Mouse (Mus musculus) forebrain, embryonic 13.5 days (tissue): ENCODE data around the gene Lrrc32. TPM values are rescaled to one million over a fixed set of nuclear protein-coding genes. Genes with fewer than 3 reads are reported as not detected.

Experiments used
- ATAC-seq: fragments of 200-750 bp; cut with Nextera tagmentation; 2 replicates; pipeline ENCODE4 v1.8.0; 2017
- H3K27ac ChIP-seq: fragments of 300-500 bp; sonication (generic); 2 replicates; pipeline ENCODE4 v1.5.1; 2015; ENCODE audit warnings: inconsistent platforms, mild to moderate bottlenecking, moderate library complexity
- H3K27me3 ChIP-seq: fragments of 300-500 bp; sonication (generic); 2 replicates; pipeline ENCODE4 v1.6.1; 2015; ENCODE audit warnings: mild to moderate bottlenecking, inconsistent platforms
- H3K36me3 ChIP-seq: fragments of 300-500 bp; sonication (generic); 2 replicates; pipeline ENCODE4 v1.6.1; 2015; ENCODE audit warnings: mild to moderate bottlenecking, inconsistent platforms; ENCODE audit not compliant: poor library complexity, severe bottlenecking
- H3K4me1 ChIP-seq: fragments of 300-500 bp; sonication (generic); 2 replicates; pipeline ENCODE4 v1.6.1; 2015; ENCODE audit warnings: inconsistent platforms
- H3K4me2 ChIP-seq: fragments of 300-500 bp; sonication (generic); 2 replicates; pipeline ENCODE4 v1.6.1; 2015; ENCODE audit warnings: inconsistent platforms, mild to moderate bottlenecking, moderate library complexity
- H3K4me3 ChIP-seq: fragments of 300-500 bp; sonication (generic); 2 replicates; pipeline ENCODE4 v1.5.1; 2015; ENCODE audit warnings: mild to moderate bottlenecking, inconsistent platforms
- H3K9ac ChIP-seq: fragments of 300-500 bp; sonication (generic); 2 replicates; pipeline ENCODE4 v1.6.1; 2015; ENCODE audit warnings: mild to moderate bottlenecking, inconsistent platforms
- H3K9me3 ChIP-seq: fragments of 300-500 bp; sonication (generic); replicated peaks from 2 replicates; pipeline ENCODE4 v1.6.1; 2016; ENCODE audit warnings: inconsistent platforms
- WGBS: fragments of 180-500 bp; shearing (Covaris S2); methylation state at CpG from one replicate; pipeline ENCODE4 v1.1.7; 2015; 5-methylcytosine and 5-hydroxymethylcytosine counted together
- polyA plus RNA-seq: library from polyadenylated mRNA; unstranded; fragments of >200 nt; fragmentation: Nextera tagmentation; extraction: Ambion mirVana; gene quantifications from 2 replicates; pipeline ENCODE4 v1.2.1, GENCODE M21; 2015

Gene Lrrc32
- polyA plus RNA-seq, 1 experiment from 2014 or later: 2.1 TPM

- H3K4me2 ChIP-seq: no peak overlapping the region
- ATAC-seq: no peak
- 92% methylated on average over 1 of the region's 1 CpGs for WGBS
Observed at GRCm38 (mm10) chr7:98480481-98480880, 8.6 kb upstream of the Lrrc32 start.

DNA sequence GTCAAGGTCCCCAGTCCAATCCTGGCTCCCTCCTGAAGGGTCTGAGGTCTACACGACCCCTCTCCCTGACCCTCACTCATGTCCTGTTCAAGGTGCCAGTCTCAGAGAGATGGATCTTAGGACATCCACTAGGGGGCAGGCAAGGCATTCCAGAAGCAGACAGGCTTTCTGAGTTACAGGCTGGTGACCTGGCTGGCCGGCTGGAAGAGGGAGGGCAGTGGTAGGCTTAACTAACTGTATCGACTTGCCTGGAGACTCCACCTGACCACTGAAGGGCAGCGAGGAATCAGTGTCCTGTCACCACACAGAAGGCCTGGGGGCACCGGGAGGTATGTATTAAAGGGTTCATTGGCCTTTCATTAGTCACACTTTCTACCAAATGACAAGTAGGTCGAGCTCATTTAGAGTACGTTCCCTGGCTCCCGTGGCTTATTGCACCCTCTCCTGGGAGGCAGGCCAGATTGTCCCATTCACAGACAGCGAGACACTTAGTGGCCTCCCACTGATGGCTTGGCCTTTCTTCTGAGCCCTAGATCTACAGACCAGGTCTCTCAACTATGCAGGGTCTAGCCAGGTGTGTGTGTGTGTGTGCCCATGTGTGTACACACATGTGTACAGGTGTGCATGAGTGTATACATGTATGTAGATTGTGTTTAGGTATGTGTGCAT lies 7.9 kb upstream of the Lrrc32 start:
- 18% methylated on average over 9 of the region's 9 CpGs for WGBS
- peak; percentile 63 for ATAC-seq
- Histone ChIP-seq H3K27ac (no peak overlapping the region), H3K36me3 (no peaks in the 10 kb centered on the region), H3K9me3 (no peaks in the 10 kb centered on the region), H3K9ac (no peak overlapping the region), H3K27me3 (0 out of 2 replicates have a peak, but pooled peaks cover 2% of the 10 kb centered on the region), H3K4me2 (no peak overlapping the region; the same call in 1 of the 2 replicates), H3K4me3 (no peak overlapping the region), H3K4me1 (peaks cover 1% of the 10 kb centered on the region)

More at GRCm38 (mm10) chr7:98480481-98480880, 8.6 kb upstream of the Lrrc32 start:
- Histone ChIP-seq H3K36me3 (no peaks in the 10 kb centered on the region), H3K4me1 (no peaks in the 10 kb centered on the region), H3K4me3 (no peak overlapping the region), H3K27me3 (0 out of 2 replicates have a peak, but pooled peaks cover 2% of the 10 kb centered on the region), H3K9me3 (no peaks in the 10 kb centered on the region), H3K27ac (no peak overlapping the region), H3K9ac (no peak overlapping the region)

- H3K36me3 ChIP-seq: no peaks in the 10 kb centered on the region
- 0 out of 2 replicates have a peak, but pooled peaks cover 2% of the 10 kb centered on the region for H3K27me3 ChIP-seq
- H3K4me3 ChIP-seq: no peak overlapping the region
- 83% methylated on average over 8 of the region's 8 CpGs for WGBS
- H3K4me2 ChIP-seq: no peak overlapping the region
- no peak overlapping the region for H3K27ac ChIP-seq
- ATAC-seq: no peak
- H3K9ac ChIP-seq: no peak overlapping the region
- no peaks in the 10 kb centered on the region for H3K9me3 ChIP-seq
- peaks cover 8% of the 10 kb centered on the region for H3K4me1 ChIP-seq
Observed at GRCm38 (mm10) chr7:98481861-98482260, 7.2 kb upstream of the Lrrc32 start.

DNA sequence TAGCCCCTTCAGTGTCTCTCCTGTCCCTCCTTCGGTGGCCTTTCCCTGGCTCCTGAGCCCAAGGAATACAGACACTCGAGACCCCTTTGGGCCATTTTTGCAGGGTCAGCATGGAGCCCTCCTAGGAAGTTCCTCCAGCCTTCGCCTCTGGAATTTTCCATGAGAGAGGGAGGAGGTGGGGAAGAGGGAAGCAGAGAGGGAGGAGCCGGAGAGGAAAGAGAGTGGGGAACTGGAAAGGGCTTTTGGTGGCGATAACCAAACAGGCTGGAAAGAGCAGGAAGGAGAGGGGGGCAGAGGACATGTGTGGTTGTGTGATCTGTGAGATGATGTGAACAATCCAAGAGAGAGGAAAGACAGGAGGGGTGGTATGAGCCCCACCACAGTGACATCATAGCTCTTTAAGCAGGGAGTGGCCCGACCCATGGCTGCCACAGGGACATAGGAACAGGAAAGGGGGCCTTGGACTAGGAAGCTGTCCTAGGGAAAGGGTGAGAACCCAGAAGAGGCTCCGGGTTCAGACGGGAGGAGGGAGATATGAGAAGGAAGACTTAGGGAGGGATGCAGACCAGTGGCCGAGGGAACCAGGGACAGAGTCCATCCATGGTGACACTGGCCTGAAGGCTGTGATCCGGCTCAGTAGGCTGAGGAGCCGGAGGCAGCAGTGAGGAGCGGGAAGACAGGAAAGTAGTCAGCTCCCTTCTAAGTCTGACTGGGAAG lies 6.4 kb upstream of the Lrrc32 start:
- no peak overlapping the region for H3K27ac ChIP-seq
- H3K27me3 ChIP-seq: 0 out of 2 replicates have a peak, but pooled peaks cover 2% of the 10 kb centered on the region
- H3K9ac ChIP-seq: no peak overlapping the region
- no peak overlapping the region for H3K4me3 ChIP-seq
- H3K4me1 ChIP-seq: peaks cover 8% of the 10 kb centered on the region
- ATAC-seq: no peak
- no peaks in the 10 kb centered on the region for H3K36me3 ChIP-seq
- H3K9me3 ChIP-seq: no peaks in the 10 kb centered on the region
- H3K4me2 ChIP-seq: no peak overlapping the region
- 62% methylated on average over 12 of the region's 12 CpGs for WGBS

DNA sequence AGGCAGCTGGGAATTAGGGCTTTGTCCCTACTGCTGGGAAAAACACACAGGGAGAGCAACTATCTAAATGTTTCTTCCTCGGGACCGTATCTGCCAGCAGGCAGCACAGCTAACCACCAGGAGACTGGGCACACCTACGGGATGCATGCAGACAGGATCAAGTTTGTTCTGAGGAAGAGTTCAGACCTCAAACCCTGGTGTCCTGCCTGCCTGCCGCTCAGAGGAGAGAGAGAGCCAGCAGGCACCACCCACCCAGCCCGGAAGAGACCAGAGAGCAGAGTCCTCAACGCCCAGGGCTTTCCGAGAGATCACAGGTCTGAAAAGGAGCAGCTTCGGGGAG lies 5.8 kb upstream of the Lrrc32 start:
- no peak overlapping the region for H3K4me3 ChIP-seq
- no peak overlapping the region for H3K9ac ChIP-seq
- ATAC-seq: no peak
- peaks cover 4% of the 10 kb centered on the region for H3K27me3 ChIP-seq
- peaks cover 8% of the 10 kb centered on the region for H3K4me1 ChIP-seq
- H3K4me2 ChIP-seq: no peak overlapping the region
- WGBS: 49% methylated on average over 8 of the region's 8 CpGs
- H3K36me3 ChIP-seq: no peaks in the 10 kb centered on the region
- H3K27ac ChIP-seq: no peak overlapping the region; the same call in 1 of the 2 replicates
- no peaks in the 10 kb centered on the region for H3K9me3 ChIP-seq

- Histone ChIP-seq H3K27ac (no peak overlapping the region), H3K9me3 (no peaks in the 10 kb centered on the region)
Observed at GRCm38 (mm10) chr7:98484878-98485277, 4.2 kb upstream of the Lrrc32 start.

DNA sequence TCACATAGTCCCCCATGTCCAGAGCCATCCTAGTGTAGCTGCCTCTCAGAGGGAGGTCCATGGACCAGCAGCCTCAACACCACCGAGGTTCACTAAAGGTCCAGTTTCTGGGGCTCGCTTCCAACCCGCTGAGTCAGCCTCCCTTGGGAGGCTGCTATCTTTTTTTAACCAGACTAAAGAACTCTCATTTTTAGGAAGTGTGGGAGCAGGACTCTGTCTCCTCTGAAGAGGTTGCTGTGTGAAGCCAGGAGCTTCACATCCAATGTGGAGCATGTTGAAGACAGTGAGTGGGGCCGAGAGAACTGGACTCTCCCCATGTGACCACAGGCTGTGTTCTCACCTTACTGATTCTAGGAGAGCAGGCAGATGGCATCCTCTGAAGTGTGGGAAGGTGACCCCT lies 3.6 kb upstream of the Lrrc32 start:
- Histone ChIP-seq H3K27me3 (peaks cover 21% of the 10 kb centered on the region), H3K27ac (no peak overlapping the region), H3K9ac (no peak overlapping the region), H3K4me2 (no peak overlapping the region), H3K4me3 (no peak overlapping the region), H3K36me3 (no peaks in the 10 kb centered on the region), H3K9me3 (no peaks in the 10 kb centered on the region), H3K4me1 (peaks cover 19% of the 10 kb centered on the region)
- ATAC-seq: no peak
- WGBS: 86% methylated on average over 4 of the region's 4 CpGs

More at GRCm38 (mm10) chr7:98484878-98485277, 4.2 kb upstream of the Lrrc32 start:
- no peak overlapping the region for H3K4me2 ChIP-seq
- 89% methylated on average over 3 of the region's 3 CpGs for WGBS
- H3K4me3 ChIP-seq: no peak overlapping the region
- no peaks in the 10 kb centered on the region for H3K36me3 ChIP-seq
- H3K27me3 ChIP-seq: peaks cover 15% of the 10 kb centered on the region
- peaks cover 16% of the 10 kb centered on the region for H3K4me1 ChIP-seq
- no peak for ATAC-seq
- no peak overlapping the region for H3K9ac ChIP-seq

DNA sequence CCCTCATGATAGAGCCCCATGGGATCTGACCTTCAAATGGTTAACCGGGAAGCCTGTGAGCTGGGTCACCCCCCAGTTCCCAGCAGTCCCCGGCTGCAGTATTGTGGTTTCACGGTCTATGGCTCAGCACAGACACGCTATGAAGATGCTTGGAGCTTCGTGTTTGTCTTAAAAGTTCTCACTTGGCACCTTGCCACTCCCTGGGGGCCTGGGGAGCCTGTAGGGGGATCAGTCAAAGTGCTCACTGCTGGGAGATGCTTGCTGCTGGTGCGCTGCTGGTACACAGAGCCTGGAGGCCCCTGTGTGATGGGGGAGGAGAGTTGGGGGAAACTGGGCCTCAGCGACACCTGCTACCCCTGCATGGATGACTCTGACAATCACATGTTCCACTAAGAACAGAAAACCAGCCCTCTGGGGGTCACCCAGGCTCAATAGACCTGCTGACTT lies 2.6 kb upstream of the Lrrc32 start:
- no peak for ATAC-seq
- WGBS: 50% methylated on average over 7 of the region's 7 CpGs
- Histone ChIP-seq H3K9me3 (no peaks in the 10 kb centered on the region), H3K27ac (no peak overlapping the region), H3K36me3 (no peaks in the 10 kb centered on the region), H3K4me1 (peaks cover 19% of the 10 kb centered on the region), H3K27me3 (peaks cover 29% of the 10 kb centered on the region), H3K9ac (no peak overlapping the region), H3K4me2 (no peak overlapping the region), H3K4me3 (no peak overlapping the region)

DNA sequence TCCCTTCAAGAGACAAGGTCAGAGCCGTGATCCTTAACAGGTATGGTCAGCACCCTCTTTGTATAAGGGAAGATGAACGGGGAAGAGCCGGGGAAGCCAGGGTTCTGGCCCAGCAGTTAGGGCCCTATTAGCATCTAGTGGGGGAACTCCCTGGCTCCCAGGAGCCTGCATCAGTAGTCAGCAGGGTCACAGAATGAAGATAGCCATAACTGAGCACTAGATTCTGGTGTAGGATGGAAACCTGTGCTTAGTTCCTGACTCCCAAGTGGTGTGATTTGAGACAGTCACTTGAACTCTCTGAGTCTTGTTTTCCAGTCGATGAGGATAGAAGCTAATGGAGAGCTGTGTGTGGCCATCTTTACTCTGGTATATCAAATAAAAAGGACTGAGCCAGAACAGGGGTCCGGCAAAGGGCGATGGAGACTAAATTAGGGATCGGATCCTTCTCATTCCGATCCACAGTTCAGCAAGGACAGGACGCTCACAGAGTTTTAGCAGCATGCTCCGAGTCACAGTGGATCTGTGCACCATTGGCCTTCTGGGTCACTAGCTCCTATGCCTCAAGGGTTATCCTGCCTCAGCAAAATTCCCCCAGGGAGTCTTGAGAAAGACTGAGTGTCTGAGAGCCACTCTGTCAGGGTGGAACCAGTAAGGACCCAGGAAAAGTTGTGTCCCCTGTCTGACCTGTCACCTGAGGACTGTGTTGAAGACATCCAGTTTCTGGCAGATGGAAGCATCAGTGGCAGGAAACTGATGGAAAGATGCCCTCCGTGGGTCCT lies 1.7 kb upstream of the Lrrc32 start:
- 90% methylated on average over 11 of the region's 11 CpGs for WGBS
- H3K27me3 ChIP-seq: peaks cover 35% of the 10 kb centered on the region
- peaks cover 19% of the 10 kb centered on the region for H3K4me1 ChIP-seq

GRCm38 (mm10) chr7:98488398-98489130 lies 519 bp upstream of the Lrrc32 start:
- Histone ChIP-seq H3K27me3 (peaks cover 34% of the 10 kb centered on the region), H3K4me2 (peak overlapping the region; percentile 87; the same call in 1 of the 2 replicates), H3K36me3 (no peaks in the 10 kb centered on the region), H3K4me1 (peaks cover 19% of the 10 kb centered on the region), H3K9ac (no peak overlapping the region), H3K9me3 (no peaks in the 10 kb centered on the region), H3K4me3 (no peak overlapping the region), H3K27ac (no peak overlapping the region)
- no peak for ATAC-seq
- WGBS: 89% methylated on average over 13 of the region's 13 CpGs

More for the DNA sequence above, 1.7 kb upstream of the Lrrc32 start:
- Histone ChIP-seq H3K4me2 (no peak overlapping the region), H3K9ac (no peak overlapping the region), H3K9me3 (no peaks in the 10 kb centered on the region), H3K4me3 (no peak overlapping the region), H3K36me3 (no peaks in the 10 kb centered on the region), H3K27ac (no peak overlapping the region)
- no peak for ATAC-seq

- ATAC-seq: peak; percentile 89
- H3K4me2 ChIP-seq: peak overlapping the region; percentile 87
- no peak overlapping the region for H3K27ac ChIP-seq
- H3K36me3 ChIP-seq: no peaks in the 10 kb centered on the region
- H3K27me3 ChIP-seq: peaks cover 34% of the 10 kb centered on the region
- peaks cover 19% of the 10 kb centered on the region for H3K4me1 ChIP-seq
- H3K4me3 ChIP-seq: peak overlapping the region; percentile 51
- H3K9me3 ChIP-seq: no peaks in the 10 kb centered on the region
- H3K9ac ChIP-seq: peak overlapping the region; percentile 64
- under 1% methylated on average over 49 of the region's 50 CpGs for WGBS
Observed at GRCm38 (mm10) chr7:98489623-98490084, 571 bp downstream of the Lrrc32 start.
